Mouse (Mus musculus) stomach, postnatal 0 days (tissue): Measurements from ENCODE around the gene Mrpl43.

Experiments
- CTCF ChIP-seq: IDR thresholded peaks from 2 replicates; pipeline ENCODE4 v1.5.1; 2016; ENCODE audit warnings: antibody characterized with exemption, low read depth, mild to moderate bottlenecking, moderate library complexity
- EP300 ChIP-seq: optimal IDR thresholded peaks from 2 replicates; pipeline ENCODE3; 2016; ENCODE audit warnings: antibody characterized with exemption

- TF ChIP-seq CTCF (no peak), EP300 (no peak)
Observed at GRCm38 (mm10) chr19:45049523-45049922, 43.3 kb upstream of the Mrpl43 start.
